Mouse (Mus musculus) v-Abl transformed pro-B cells (cell line): ENCODE results near the gene Gnpnat1.

Experiments used
- in situ Hi-C, 2 experiments: fragments of 400-800 bp; cut with MboI; formaldehyde crosslinking; loops; one replicate each; pipeline ENCODE4 v1.15.1; 2025; ENCODE audit not compliant: unreplicated experiment in 2 of 2

Gnpnat1 gene

GRCm38 (mm10) chr14:45416265-45416664, 11.6 kb upstream of the Gnpnat1 start:
- in situ Hi-C loops = loop anchor here (5.0 to 25.0 kb wide), 3 partner anchors 271 to 1296 kb away; no protein-coding TSS in a partner anchor

DNA sequence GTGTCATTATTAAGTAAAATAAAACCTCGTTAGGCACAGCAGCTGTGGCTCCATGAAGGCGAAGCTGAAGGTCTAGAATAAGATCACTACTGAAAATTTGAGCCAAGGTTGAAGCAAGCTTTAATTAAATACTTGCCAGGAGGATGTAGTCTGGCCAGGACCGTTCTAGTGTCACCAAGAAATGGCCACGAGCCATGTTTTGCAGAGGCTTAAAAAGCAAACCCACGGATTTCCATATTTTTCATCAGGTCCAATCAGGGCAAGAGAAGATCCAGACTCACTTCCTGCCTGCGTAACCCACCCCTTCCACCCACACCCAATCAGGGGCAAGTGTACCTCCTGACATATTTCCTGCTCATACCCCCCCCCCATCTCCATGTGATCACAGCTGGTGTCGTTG, 1.1 kb downstream of the Gnpnat1 start:
- in situ Hi-C loops = loop anchor here in 1 of 2 experiments (25.0 kb wide), 2 partner anchors 284 to 1309 kb away; no protein-coding TSS in a partner anchor

DNA sequence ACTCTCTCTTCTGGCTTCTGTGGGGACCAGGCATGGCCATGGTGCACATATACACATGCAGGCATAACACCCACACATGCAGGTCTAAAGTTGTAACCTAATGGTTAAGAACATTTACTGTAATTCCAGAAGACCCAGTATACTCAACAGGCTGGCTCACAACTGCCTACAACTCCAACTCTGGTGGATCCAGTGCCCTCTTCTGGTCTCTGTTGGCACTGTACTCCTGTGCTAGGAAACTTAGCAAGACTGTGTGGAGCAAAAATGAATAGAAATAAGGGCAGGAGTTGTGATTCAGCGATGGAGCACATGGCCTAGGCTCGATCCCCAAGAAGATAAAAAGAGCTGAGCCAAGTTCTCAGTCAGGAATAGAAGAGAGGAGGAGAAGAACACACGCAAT, 4.9 kb downstream of the Gnpnat1 start:
- in situ Hi-C loops = loop anchor here in 1 of 2 experiments (25.0 kb wide), 2 partner anchors 287 to 1312 kb away; no protein-coding TSS in a partner anchor

DNA sequence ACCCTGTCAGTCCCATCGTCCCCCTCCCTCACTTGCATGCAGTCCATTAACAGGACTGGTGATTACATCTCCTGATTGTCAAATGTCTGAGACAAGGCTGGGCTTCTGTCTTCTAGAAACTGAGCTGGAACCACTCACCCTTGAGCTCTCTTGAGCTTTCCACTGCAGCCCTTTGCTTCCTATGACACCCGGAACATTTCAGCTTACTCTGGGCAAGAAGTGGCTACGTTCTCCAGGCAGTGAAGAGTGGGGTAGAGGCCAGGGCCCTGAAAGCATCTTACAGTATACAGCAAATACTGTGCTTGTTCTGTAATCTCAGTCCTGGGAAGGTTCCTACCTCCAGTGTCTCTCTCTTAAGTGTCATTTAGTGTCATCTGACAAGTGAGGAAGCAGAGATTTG, 15.5 kb downstream of the Gnpnat1 start:
- in situ Hi-C loops = no loop called here

DNA sequence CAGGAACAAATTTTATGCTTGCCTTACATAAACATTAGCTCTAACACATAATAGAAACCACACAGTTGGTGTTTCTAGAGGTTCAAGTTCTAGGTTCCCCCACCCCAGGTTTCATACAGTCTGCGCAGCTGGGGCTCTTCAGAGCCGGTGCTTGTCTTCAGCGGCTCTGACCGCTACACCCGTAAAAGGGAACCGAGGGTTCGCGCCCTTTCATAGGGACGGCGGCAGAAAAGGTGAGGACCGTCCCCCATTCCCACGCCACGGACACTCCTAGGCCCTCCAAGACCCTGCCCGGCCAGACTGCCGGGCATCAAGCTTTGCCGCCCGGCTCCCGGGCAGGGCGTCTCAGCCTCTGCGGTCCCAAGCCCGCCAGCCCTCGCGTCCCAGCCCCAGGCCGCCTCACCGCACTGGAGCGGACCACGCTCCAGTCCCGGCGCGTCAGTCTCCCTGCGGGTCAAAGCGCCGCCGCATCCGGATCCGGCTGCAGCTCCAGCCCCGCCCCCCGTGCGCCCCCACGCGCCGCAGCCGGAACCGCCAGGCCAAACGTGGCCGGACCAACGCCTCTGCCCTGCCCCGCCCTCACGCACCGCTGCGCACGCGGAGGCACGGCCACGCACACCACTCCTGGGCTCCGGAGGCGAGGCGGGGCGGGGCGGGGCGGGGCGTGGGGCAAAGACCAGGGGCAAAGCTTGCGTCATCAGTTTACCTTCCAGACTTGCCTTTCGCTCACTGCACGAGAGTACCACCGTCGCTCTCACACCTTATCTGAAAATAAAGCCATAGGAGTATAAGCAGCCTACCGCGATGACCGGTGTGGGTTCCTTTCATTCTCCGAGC, 16.1 kb downstream of the Gnpnat1 start:
- in situ Hi-C loops = no loop called here

DNA sequence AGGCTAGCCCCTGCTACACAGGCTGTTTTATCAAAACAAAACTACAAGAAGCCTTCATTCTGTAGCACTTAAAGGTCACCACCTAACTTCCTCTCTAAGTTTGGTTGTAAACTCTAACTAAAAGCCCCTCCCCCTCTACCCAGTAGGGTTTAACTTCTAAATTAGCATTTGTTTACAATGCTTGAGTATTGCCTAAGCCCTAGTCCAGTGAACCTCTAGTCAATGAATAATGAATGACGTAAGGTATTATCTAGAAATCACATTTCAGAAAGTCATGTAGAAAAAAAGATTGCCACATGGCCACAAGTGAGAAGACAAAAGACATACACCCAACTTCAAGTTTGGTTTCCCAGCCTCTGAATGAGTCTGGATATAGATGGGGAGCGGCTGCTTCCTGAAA, 17.2 kb downstream of the Gnpnat1 start:
- in situ Hi-C loops = no loop called here

GRCm38 (mm10) chr14:45385596-45385995, 19.1 kb downstream of the Gnpnat1 start:
- in situ Hi-C loops = no loop called here

GRCm38 (mm10) chr14:45382912-45383311, 21.8 kb downstream of the Gnpnat1 start:
- in situ Hi-C loops = no loop called here

- in situ Hi-C loops = no loop called here
Measured at GRCm38 (mm10) chr14:45380756-45381155, 24.0 kb downstream of the Gnpnat1 start.

- in situ Hi-C loops = no loop called here
Measured at GRCm38 (mm10) chr14:45378771-45379170, 25.9 kb downstream of the Gnpnat1 start.

DNA sequence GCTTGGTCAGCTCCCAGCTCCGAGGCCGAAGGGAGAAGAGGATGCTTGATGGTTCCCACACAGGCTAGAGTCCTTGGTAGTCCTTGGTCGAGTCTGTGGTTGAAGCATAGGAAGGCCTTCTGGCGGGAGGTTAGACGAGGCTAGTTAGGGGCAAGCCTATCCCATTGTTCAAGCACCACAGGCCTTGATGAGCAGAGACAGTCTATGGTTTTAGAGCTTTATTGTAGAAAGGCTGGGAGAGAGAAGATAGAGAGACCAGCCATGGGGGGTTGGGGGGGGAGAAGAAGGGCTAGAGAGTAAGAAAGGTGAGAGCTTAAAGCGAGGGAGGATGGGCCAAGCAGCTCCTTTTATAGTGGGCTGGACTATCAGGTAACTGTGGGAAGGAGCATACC, 39.5 kb downstream of the Gnpnat1 start:
- in situ Hi-C loops = no loop called here

DNA sequence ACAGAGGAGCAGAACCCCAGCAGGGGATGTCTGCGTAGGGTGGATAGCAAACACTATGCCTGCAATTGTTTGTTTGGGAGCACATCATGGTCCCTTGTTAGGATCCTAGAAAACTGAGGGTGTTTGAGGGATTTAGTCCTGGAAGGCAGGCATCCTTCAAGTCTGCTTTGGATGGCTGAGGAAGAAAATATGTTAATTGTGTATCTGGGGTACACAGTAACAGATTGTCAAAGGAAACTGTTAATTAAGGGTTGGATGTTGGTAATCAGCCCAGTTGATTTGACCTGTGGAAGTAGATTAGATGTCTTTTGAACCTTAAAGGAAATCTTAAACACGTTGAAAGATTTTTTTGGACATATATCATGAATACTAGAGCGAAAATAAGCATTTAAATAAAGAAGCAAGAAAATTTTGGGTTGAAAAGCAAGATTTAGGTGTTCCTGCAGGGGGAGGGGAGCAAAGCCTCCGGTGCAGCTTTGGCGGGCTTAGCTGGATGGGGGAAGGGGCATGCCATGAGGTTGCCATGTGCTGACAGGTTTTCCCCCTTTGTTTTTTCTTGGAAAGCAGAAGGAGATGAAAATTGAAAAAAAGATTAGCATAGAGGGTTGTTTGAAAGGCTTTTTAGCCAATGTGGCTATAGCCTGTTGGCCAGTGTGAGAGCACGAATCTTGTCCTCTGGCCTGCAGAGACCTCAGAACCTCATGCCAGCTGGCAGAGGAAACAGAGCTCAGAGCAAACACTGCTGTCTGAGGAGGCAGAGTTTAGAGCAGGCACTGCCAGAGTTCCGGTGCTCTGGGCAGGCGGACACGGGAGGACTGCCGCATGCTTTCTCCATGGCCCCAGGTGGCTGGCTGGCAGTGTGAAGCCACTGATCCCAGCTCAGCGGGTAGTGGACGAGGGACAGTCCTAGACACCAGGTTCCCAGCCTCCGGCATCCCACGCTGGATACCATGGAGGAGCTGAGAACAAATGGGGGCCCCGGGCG, 40.2 kb downstream of the Gnpnat1 start:
- in situ Hi-C loops = no loop called here

- in situ Hi-C loops = no loop called here
Measured at GRCm38 (mm10) chr14:45350931-45351859, 53.5 kb downstream of the Gnpnat1 start, which contains the start of gene Styx. Styx (plus strand) TSS chr14:45351093.

- in situ Hi-C loops = loop anchor here (10.0 to 25.0 kb wide), 2 partner anchors 115 to 1958 kb away; partner anchors contain the start of genes Gpr137c (in 1 of the 2), Mapk1ip1l (in 1 of the 2), Socs4 (in 1 of the 2) and Wdhd1 (in 1 of the 2)
Measured at GRCm38 (mm10) chr14:45329589-45330181, 75.0 kb downstream of the Gnpnat1 start, which contains the start of gene Psmc6. Psmc6 (plus strand) TSS chr14:45329788.

GRCm38 (mm10) chr14:45329018-45329588, 75.6 kb downstream of the Gnpnat1 start:
- in situ Hi-C loops = loop anchor here (10.0 to 25.0 kb wide), 2 partner anchors 114 to 1958 kb away; partner anchors contain the start of genes Gpr137c (in 1 of the 2), Mapk1ip1l (in 1 of the 2), Socs4 (in 1 of the 2) and Wdhd1 (in 1 of the 2)

DNA sequence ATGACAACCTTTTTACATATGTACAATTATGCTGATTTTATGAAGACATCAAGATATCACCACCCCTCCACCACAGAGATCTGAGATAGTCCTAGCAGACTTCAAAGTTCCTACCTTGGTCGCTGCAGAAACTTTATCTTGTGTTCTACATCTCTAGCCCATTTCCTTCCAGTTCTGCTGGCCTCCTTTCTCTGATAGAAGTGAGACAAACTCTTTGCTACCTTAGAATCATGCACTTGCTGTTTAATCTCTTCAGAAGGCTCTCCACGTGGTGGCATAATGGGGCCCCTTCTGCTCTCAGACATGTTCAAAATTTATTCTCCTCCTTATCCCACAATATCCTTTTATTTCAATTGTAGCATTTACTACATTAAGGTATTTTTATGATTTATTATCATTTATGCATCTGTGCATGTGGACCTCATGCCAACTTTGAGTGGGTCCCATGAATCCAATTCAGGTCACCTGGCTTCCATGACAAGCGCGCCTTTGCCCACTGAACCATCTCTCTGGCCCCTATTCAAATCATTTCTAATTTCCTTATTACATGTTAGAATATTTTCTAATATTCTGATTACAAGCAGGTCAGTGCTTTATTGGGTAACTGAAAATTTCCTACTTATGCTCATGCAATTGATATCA, 76.5 kb downstream of the Gnpnat1 start:
- in situ Hi-C loops = loop anchor here (10.0 to 25.0 kb wide), 2 partner anchors 113 to 1959 kb away; partner anchors contain the start of genes Gpr137c (in 1 of the 2), Mapk1ip1l (in 1 of the 2), Socs4 (in 1 of the 2) and Wdhd1 (in 1 of the 2)
